Mouse (Mus musculus) adipocyte (in vitro differentiated cells): Measurements from ENCODE around the gene Dedd.
A peak's percentile ranks its signal among the peaks of the same experiment; 100 is the strongest.

Experiments
- DNase-seq: peaks from one replicate; pipeline ENCODE4 v3.0.0-alpha.2; 2016; ENCODE audit warnings: low spot score

Dedd gene

GRCm38 (mm10) chr1:171361106-171362103, 32.5 kb downstream of the Dedd start:
- peak; percentile 85 for DNase-seq

GRCm38 (mm10) chr1:171365934-171366333, 37.0 kb downstream of the Dedd start:
- no peak for DNase-seq

- no peak for DNase-seq
Observed at GRCm38 (mm10) chr1:171369845-171370556, 41.1 kb downstream of the Dedd start, which contains the start of gene Nectin4. Gene Nectin4, plus strand, starts transcription at chr1:171370099.

GRCm38 (mm10) chr1:171372880-171373279, 43.9 kb downstream of the Dedd start:
- no peak for DNase-seq

- DNase-seq, result no peak
Observed at GRCm38 (mm10) chr1:171373946-171374345, 45.0 kb downstream of the Dedd start.

GRCm38 (mm10) chr1:171375646-171376097, 46.7 kb downstream of the Dedd start:
- DNase-seq, result no peak

- DNase-seq, result no peak
Observed at GRCm38 (mm10) chr1:171378298-171378697, 49.4 kb downstream of the Dedd start.

GRCm38 (mm10) chr1:171379935-171380599, 51.1 kb downstream of the Dedd start:
- no peak for DNase-seq

GRCm38 (mm10) chr1:171382096-171382620, 53.2 kb downstream of the Dedd start:
- no peak for DNase-seq

GRCm38 (mm10) chr1:171384361-171384760, 55.4 kb downstream of the Dedd start:
- no peak for DNase-seq

GRCm38 (mm10) chr1:171385171-171385570, 56.2 kb downstream of the Dedd start:
- DNase-seq, result no peak

- DNase-seq, result no peak
Observed at GRCm38 (mm10) chr1:171387099-171387498, 58.2 kb downstream of the Dedd start.

- no peak for DNase-seq
Observed at GRCm38 (mm10) chr1:171388376-171389102, 59.6 kb downstream of the Dedd start, which contains the start of gene Arhgap30. Gene Arhgap30, plus strand, starts transcription at chr1:171388954.

GRCm38 (mm10) chr1:171390101-171390500, 61.2 kb downstream of the Dedd start:
- no peak for DNase-seq
